Mouse (Mus musculus) C2C12 (cell line): ENCODE data around the gene Lemd2. TPM values are rescaled to one million over a fixed set of nuclear protein-coding genes. Genes with fewer than 3 reads are reported as not detected.

Source experiments
- H3K27me3 ChIP-seq: one replicate; pipeline ENCODE4 v1.6.1; 2011; ENCODE audit not compliant: control insufficient read depth, insufficient read depth, insufficient read length
- H3K36me3 ChIP-seq: one replicate; pipeline ENCODE4 v1.6.1; 2011; ENCODE audit not compliant: control insufficient read depth, insufficient read depth
- H3K4me3 ChIP-seq: one replicate; pipeline ENCODE4 v1.5.1; 2011; ENCODE audit warnings: mild to moderate bottlenecking, control low read depth; ENCODE audit not compliant: poor library complexity, insufficient read depth, severe bottlenecking
- H3K79me2 ChIP-seq: one replicate; pipeline ENCODE4 v1.6.1; 2011; ENCODE audit not compliant: control insufficient read depth, insufficient read depth
- H3K79me3 ChIP-seq: one replicate; pipeline ENCODE4 v1.6.1; 2011; ENCODE audit warnings: low read depth, control low read depth
- H3ac ChIP-seq: one replicate; pipeline ENCODE3; 2011; ENCODE audit warnings: low read depth; ENCODE audit not compliant: control insufficient read depth, insufficient read length
- CEBPB ChIP-seq: IDR thresholded peaks from one replicate; pipeline ENCODE4 v1.6.1; 2011; ENCODE audit warnings: low read depth, mild to moderate bottlenecking, control low read depth, moderate library complexity
- CTCF ChIP-seq: IDR thresholded peaks from one replicate; pipeline ENCODE4 v1.5.1; 2011; ENCODE audit not compliant: control insufficient read depth, insufficient read depth, insufficient read length
- FOSL1 ChIP-seq: IDR thresholded peaks from one replicate; pipeline ENCODE4 v1.8.0; 2011; ENCODE audit warnings: mild to moderate bottlenecking, low read length; ENCODE audit not compliant: poor library complexity, insufficient read depth, severe bottlenecking
- MAX ChIP-seq: IDR thresholded peaks from one replicate; pipeline ENCODE4 v1.6.1; 2011; ENCODE audit warnings: mild to moderate bottlenecking, control low read depth
- MYOD1 ChIP-seq: IDR thresholded peaks from one replicate; pipeline ENCODE4 v1.6.1; 2011; ENCODE audit warnings: low read depth; ENCODE audit not compliant: control insufficient read depth, insufficient read length
- MYOG ChIP-seq: IDR thresholded peaks from one replicate; pipeline ENCODE4 v1.6.1; 2011; ENCODE audit not compliant: control insufficient read depth, insufficient read length; ENCODE audit errors: extremely low read depth
- USF1 ChIP-seq: IDR thresholded peaks from one replicate; pipeline ENCODE4 v1.6.1; 2011; ENCODE audit warnings: low read depth, mild to moderate bottlenecking, control low read depth, moderate library complexity
- polyA plus RNA-seq: library from polyadenylated mRNA; unstranded; fragments of >200 nt; fragmentation: generic; extraction: Trizol; gene quantifications from one replicate; pipeline ENCODE4 v1.2.1, GENCODE M21; 2012; ENCODE audit warnings: missing spikeins

Gene Lemd2
- polyA plus RNA-seq, 1 experiment, result 45.9 TPM

DNA sequence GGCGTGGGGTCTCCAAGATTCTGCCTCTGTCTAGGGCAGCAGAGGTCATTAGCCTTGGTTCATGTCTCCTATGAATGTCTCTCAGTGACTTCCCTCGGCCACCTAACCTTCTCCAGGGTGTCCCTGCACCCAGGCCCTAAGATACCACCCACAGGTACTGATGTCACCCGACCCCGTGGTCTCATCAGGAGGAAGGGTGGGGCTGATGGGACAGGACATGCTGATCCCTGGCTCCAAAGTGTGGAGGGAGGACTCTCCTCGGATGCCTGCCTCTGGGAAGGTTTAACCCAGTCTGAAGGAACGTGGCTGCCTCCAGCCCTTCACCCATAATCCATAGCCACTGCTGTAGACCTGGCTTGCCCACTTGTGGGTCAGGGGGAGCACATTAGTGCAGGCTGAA, 37.4 kb downstream of the Lemd2 start:
- Histone ChIP-seq H3ac (no peak overlapping the region), H3K79me3 (no peaks in the 10 kb centered on the region), H3K36me3 (no peaks in the 10 kb centered on the region), H3K27me3 (no peaks in the 10 kb centered on the region), H3K4me3 (no peak overlapping the region), H3K79me2 (no peaks in the 10 kb centered on the region)
- TF ChIP-seq USF1 (no peak), CEBPB (no peak), MAX (no peak), MYOG (no peak), FOSL1 (no peak), MYOD1 (no peak), CTCF (no peak)

DNA sequence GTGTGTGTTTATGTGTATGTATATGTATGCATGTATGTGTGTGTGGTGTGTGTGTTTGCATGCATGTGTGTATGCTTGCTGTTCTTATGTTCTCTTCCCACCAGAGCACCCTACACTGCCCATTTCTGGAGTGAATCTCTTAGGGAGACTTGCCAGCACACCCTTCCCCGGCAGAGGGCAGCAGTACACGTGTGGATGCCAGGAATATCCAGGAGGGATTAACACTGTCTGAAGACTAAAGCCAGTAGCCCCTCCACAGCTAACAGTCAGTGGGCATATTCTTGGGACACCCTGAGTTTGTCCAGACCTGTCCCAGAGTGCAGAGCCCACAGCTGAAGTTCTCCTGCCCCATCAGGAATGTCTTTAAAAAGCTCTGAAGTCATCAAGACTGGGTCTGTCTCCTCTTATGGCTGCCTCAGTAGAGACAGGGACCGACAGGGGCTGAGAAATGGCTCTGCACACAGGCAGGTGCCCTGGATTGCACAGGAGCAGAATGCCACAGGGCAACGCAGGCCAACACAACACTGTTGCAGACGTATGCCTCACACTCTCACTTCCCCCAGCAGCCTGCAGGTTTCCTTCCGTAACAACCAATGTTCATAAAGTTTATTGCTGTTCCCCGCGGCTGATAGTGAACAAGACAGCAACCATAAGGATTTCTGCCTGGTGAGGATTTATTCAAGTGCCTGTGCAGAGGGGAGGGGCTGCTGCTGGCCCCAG, 39.1 kb downstream of the Lemd2 start:
- no peaks in the 10 kb centered on the region for H3K79me3 ChIP-seq
- H3ac ChIP-seq, result no peak overlapping the region
- TF ChIP-seq MYOG (no peak), FOSL1 (no peak), MYOD1 (no peak), MAX (no peak), CTCF (peak; percentile 50), CEBPB (no peak), USF1 (no peak)
- H3K79me2 ChIP-seq, result no peaks in the 10 kb centered on the region
- H3K4me3 ChIP-seq, result no peak overlapping the region
- no peaks in the 10 kb centered on the region for H3K36me3 ChIP-seq
- no peaks in the 10 kb centered on the region for H3K27me3 ChIP-seq

DNA sequence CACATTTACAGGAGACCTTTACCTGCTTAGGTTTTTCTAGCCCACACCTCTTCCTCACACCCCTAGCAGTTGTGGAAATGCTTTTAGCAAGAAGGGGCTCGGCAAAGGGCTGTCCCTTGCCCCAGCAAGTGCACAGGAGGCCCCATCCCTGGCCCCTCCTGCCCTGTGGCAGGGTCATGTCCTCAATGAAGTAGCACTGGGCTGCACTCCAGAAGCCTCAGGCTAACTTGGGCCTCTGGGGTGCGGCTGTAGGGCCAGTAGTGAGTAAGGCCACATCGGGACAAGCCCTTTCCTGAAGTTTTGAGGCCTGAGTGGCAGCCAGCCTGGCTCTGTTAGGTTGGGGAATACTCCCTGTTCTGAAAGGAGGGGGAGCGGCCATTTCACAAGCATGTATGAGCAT, 43.4 kb downstream of the Lemd2 start:
- Histone ChIP-seq H3K36me3 (no peaks in the 10 kb centered on the region), H3K79me3 (no peaks in the 10 kb centered on the region), H3K4me3 (no peak overlapping the region), H3K79me2 (no peaks in the 10 kb centered on the region), H3ac (no peak overlapping the region), H3K27me3 (no peaks in the 10 kb centered on the region)
- TF ChIP-seq MYOD1 (no peak), CTCF (no peak), USF1 (no peak), MAX (no peak), MYOG (no peak), FOSL1 (no peak), CEBPB (no peak)

DNA sequence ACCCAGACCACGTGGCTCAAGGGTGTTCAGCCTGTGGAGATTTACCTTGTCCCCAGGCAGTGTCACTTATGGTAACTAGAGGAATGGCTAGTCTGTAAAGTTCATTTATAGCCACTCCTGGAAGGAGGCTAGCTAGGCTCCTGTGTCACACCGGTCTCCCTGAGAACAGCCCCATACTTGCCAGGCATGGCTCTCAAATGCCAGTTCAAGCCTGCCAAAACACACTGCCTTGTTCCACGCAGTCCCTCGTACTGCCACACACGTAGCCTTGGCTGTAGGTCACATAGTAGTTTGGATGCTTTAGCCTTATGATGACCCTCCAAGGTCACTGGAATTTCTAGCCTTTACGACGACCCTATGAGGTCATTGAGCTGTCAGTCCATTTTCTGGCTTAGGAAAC, 45.1 kb downstream of the Lemd2 start:
- H3K27me3 ChIP-seq, result no peaks in the 10 kb centered on the region
- H3K4me3 ChIP-seq, result no peak overlapping the region
- no peaks in the 10 kb centered on the region for H3K79me3 ChIP-seq
- H3K36me3 ChIP-seq, result no peaks in the 10 kb centered on the region
- no peak overlapping the region for H3ac ChIP-seq
- H3K79me2 ChIP-seq, result no peaks in the 10 kb centered on the region
- no peak for TF ChIP-seq MYOD1
- TF ChIP-seq MYOG, result no peak
- TF ChIP-seq USF1, result no peak
- TF ChIP-seq MAX, result no peak
- no peak for TF ChIP-seq CEBPB
- no peak for TF ChIP-seq CTCF
- TF ChIP-seq FOSL1, result no peak

DNA sequence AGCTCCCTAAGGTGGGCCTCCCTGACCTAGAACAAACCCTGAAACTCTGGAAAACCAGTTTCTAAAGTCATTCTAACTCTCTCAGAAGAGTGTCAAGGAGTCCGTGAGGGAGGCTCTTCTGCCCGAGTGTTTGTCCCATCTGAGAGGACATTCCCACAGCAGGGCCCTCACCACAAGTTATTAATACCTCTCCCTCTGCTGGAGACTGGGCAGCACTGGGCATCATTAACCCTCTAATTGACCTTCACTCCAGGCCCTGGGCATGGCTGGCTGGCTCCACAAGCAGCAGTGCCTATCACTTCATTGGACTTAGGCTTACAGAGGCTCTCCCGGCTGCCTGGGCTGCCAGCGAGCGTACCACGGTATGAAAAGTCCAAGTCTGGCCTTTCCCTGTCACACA, 45.8 kb downstream of the Lemd2 start:
- H3K36me3 ChIP-seq, result no peaks in the 10 kb centered on the region
- no peak overlapping the region for H3K4me3 ChIP-seq
- no peak for TF ChIP-seq MYOG
- no peak for TF ChIP-seq USF1
- TF ChIP-seq MAX, result no peak
- no peaks in the 10 kb centered on the region for H3K79me3 ChIP-seq
- H3K27me3 ChIP-seq, result no peaks in the 10 kb centered on the region
- no peaks in the 10 kb centered on the region for H3K79me2 ChIP-seq
- no peak overlapping the region for H3ac ChIP-seq

DNA sequence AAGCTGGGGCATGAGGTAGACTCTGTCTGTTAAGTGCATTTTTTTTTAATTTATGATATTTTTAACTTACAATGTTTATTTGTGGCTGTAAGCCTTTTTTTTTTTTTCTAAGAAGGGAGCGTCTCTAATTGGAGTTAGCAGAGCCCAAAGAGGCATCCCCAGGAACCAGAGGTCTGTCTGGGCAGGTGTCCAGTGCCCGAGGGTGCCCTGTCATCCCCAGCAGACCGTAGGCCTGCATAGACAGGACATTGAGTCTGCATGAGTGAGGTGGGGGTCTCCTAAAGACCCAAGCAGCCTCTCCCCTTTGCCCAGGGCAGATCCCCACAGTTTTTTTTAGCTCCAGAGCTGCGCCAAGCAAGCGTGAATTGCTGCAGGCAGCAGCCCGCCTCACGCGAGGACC, 48.5 kb downstream of the Lemd2 start:
- H3K79me3 ChIP-seq, result no peaks in the 10 kb centered on the region
- no peak overlapping the region for H3ac ChIP-seq
- H3K36me3 ChIP-seq, result no peaks in the 10 kb centered on the region
- no peaks in the 10 kb centered on the region for H3K79me2 ChIP-seq
- no peak overlapping the region for H3K4me3 ChIP-seq
- no peaks in the 10 kb centered on the region for H3K27me3 ChIP-seq
- no peak for TF ChIP-seq FOSL1
- TF ChIP-seq MAX, result no peak
- no peak for TF ChIP-seq MYOD1
- TF ChIP-seq MYOG, result no peak
- TF ChIP-seq CEBPB, result no peak
- TF ChIP-seq CTCF, result no peak
- no peak for TF ChIP-seq USF1
